Mouse (Mus musculus) bone marrow macrophage, adult 2 months (primary cell): Measurements from ENCODE around the gene Dap3.
"Not testable (repeated sequence)": the region's sequence is repeated elsewhere in the genome, so short reads cannot be mapped to it uniquely, and the experiment has no call there.

Experiments used
- CTCF ChIP-seq: IDR thresholded peaks from 2 replicates; pipeline ENCODE4 v1.5.1; 2012; ENCODE audit warnings: low read depth, mild to moderate bottlenecking, low read length, moderate library complexity
- POLR2A ChIP-seq: IDR thresholded peaks from 2 replicates; pipeline ENCODE4 v1.6.1; 2012; ENCODE audit warnings: mild to moderate bottlenecking, low read depth, low read length, borderline replicate concordance

DNA sequence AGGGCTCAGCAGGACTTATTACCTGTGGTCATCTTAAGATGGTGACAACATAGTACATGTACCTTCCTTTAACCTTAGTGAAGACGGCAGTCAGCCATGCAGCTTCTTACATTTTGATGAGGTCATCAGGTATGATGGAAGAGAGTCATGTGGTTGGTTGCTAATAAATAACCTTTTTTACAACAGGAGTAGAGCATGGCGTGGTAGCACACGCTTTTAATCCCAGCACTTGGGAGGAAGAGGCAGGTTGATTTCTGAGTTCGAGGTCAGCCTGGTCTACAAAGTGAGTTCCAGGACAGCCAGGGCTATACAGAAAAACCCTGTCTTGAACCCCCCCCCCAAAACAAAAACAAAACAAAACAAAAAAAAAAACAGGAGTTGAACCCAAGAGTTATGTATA, 68.4 kb downstream of the Dap3 start:
- not testable (repeated sequence) for TF ChIP-seq CTCF, POLR2A
